Mouse (Mus musculus) forebrain, embryonic 12.5 days (tissue): ENCODE results near the gene Gm21887. TPM values are rescaled to one million over a fixed set of nuclear protein-coding genes. Genes with fewer than 3 reads are reported as not detected.
"Not testable (repeated sequence)": the region's sequence is repeated elsewhere in the genome, so short reads cannot be mapped to it uniquely, and the experiment has no call there.

ENCODE experiments used
- ATAC-seq: fragments of 200-750 bp; cut with Nextera tagmentation; 2 replicates; pipeline ENCODE4 v1.8.0; 2017; ENCODE audit warnings: moderate TSS enrichment; ENCODE audit not compliant: low FRiP score
- H3K27ac ChIP-seq: fragments of 300-500 bp; sonication (generic); 2 replicates; pipeline ENCODE4 v1.5.1; 2016; ENCODE audit warnings: mild to moderate bottlenecking
- H3K27me3 ChIP-seq: fragments of 300-500 bp; sonication (generic); 2 replicates; pipeline ENCODE4 v1.6.1; 2016; ENCODE audit warnings: mild to moderate bottlenecking
- H3K36me3 ChIP-seq: fragments of 300-500 bp; sonication (generic); replicated peaks from 2 replicates; pipeline ENCODE4 v1.6.1; 2016; ENCODE audit warnings: mild to moderate bottlenecking
- H3K4me1 ChIP-seq: fragments of 300-500 bp; sonication (generic); 2 replicates; pipeline ENCODE4 v1.6.1; 2016
- H3K4me2 ChIP-seq: fragments of 300-500 bp; sonication (generic); 2 replicates; pipeline ENCODE4 v1.6.1; 2016; ENCODE audit warnings: mild to moderate bottlenecking, moderate library complexity
- H3K4me3 ChIP-seq: fragments of 300-500 bp; sonication (generic); replicated peaks from 2 replicates; pipeline ENCODE4 v1.5.1; 2016; ENCODE audit warnings: mild to moderate bottlenecking
- H3K9ac ChIP-seq: fragments of 300-500 bp; sonication (generic); 2 replicates; pipeline ENCODE4 v1.6.1; 2016; ENCODE audit warnings: mild to moderate bottlenecking
- H3K9me3 ChIP-seq: fragments of 300-500 bp; sonication (generic); 2 replicates; pipeline ENCODE4 v1.6.1; 2016
- WGBS: fragments of 180-500 bp; shearing (Covaris S2); methylation state at CpG from one replicate; pipeline ENCODE4 v1.1.7; 2016; 5-methylcytosine and 5-hydroxymethylcytosine counted together
- polyA plus RNA-seq: library from polyadenylated mRNA; unstranded; fragments of >200 nt; fragmentation: Nextera tagmentation; extraction: Ambion mirVana; gene quantifications from 2 replicates; pipeline ENCODE4 v1.2.1, GENCODE M21; 2016

Gene Gm21887
- polyA plus RNA-seq, 1 experiment from 2014 or later: 181 TPM

DNA sequence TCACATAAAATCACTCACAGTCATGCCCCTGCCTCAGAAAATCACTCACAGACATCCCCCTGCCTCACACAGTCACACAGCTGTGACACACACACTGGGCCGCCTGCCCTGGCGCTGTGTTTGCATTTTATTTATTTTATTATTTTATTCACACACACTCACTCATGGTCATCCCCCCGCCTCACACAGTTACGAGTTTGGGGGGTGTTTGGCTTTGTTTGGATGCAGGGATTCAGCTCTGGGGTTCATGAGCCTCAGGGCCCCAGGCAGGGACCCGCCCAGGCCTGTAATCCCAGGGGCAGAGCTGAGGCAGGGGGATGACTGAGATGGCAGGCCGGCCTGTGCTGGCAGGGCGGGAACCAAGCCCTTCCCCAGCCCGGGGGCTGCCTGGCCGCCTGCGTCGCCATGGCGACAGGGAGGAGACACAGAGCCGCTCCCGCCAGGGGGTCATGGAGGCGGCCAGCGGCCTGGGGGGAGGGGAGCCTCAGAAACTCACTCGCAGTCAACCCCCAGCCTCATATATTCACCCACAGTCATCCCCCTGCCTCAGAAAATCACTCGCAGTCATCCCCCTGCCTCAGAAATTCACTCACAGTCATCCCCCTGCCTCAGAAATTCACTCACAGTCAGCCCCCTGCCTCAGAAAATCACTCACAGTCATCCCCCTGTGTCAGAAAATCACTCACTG is 6.8 kb upstream of the Gm21887 start:
- Histone ChIP-seq H3K4me1 (peaks cover 14% of the 10 kb centered on the region), H3K9me3 (peaks cover 19% of the 10 kb centered on the region)
- not testable (repeated sequence) for H3K4me3 ChIP-seq, H3K9ac ChIP-seq, H3K27ac ChIP-seq, H3K36me3 ChIP-seq, H3K27me3 ChIP-seq, H3K4me2 ChIP-seq
- peak; percentile 56; the same call in 1 of the 2 replicates for ATAC-seq
- 36% methylated on average over 12 of the region's 18 CpGs for WGBS

- Histone ChIP-seq H3K4me1 (peaks cover 22% of the 10 kb centered on the region), H3K9me3 (peaks cover 27% of the 10 kb centered on the region)
- H3K4me2 ChIP-seq, H3K9ac ChIP-seq, H3K4me3 ChIP-seq, H3K27ac ChIP-seq, ATAC-seq, H3K27me3 ChIP-seq, H3K36me3 ChIP-seq: not testable (repeated sequence)
- 24% methylated on average over 1 of the region's 1 CpGs for WGBS
Observed at GRCm38 (mm10) chrX:170003536-170003935, 5.9 kb upstream of the Gm21887 start.

DNA sequence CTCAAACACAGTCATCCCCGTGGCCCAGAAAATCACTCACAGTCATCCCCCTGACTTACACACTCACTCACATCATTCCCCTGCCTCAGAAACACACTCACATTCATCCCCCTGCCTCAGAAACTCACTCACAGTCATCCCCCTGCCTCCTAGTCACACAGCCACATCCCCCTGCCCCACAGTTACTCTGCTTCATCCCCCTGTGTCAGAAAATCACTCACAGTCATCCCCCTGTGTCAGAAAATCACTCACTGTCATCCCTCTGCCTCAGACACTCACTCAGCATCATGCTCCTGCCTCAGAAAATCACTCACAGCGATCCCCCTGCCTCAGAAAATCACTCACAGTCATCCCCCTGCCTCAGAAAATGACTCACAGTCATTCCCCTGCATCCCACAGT is 5.2 kb upstream of the Gm21887 start:
- H3K27ac ChIP-seq: peak overlapping the region; percentile 5; the same call in 1 of the 2 replicates
- not testable (repeated sequence) for H3K36me3 ChIP-seq, H3K4me3 ChIP-seq, H3K4me2 ChIP-seq, H3K27me3 ChIP-seq, ATAC-seq, H3K9ac ChIP-seq
- WGBS: 49% methylated on average over 2 of the region's 2 CpGs
- H3K4me1 ChIP-seq: peaks cover 25% of the 10 kb centered on the region
- H3K9me3 ChIP-seq: peaks cover 32% of the 10 kb centered on the region

GRCm38 (mm10) chrX:170004793-170005192 is 4.7 kb upstream of the Gm21887 start:
- H3K27me3 ChIP-seq, H3K9ac ChIP-seq, H3K4me2 ChIP-seq, H3K36me3 ChIP-seq, H3K27ac ChIP-seq, H3K4me3 ChIP-seq, ATAC-seq: not testable (repeated sequence)
- H3K9me3 ChIP-seq: peaks cover 38% of the 10 kb centered on the region
- H3K4me1 ChIP-seq: peaks cover 25% of the 10 kb centered on the region
- WGBS: 23% methylated on average over 5 of the region's 5 CpGs

DNA sequence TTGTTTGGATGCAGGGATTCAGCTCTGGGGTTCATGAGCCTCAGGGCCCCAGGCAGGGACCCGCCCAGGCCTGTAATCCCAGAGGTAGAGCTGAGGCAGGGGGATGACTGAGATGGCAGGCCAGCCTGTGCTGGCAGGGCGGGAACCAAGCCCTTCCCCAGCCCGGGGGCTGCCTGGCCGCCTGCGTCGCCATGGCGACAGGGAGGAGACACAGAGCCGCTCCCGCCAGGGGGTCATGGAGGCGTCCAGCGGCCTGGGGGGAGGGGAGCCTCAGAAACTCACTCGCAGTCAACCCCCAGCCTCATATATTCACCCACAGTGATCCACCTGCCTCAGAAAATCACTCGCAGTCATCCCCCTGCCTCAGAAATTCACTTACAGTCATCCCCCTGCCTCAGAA is 4.3 kb upstream of the Gm21887 start:
- not testable (repeated sequence) for H3K4me3 ChIP-seq, H3K4me2 ChIP-seq, ATAC-seq, H3K36me3 ChIP-seq, H3K27ac ChIP-seq, H3K27me3 ChIP-seq, H3K9ac ChIP-seq
- WGBS: 15% methylated on average over 13 of the region's 13 CpGs
- Histone ChIP-seq H3K9me3 (peaks cover 40% of the 10 kb centered on the region), H3K4me1 (peaks cover 25% of the 10 kb centered on the region)

DNA sequence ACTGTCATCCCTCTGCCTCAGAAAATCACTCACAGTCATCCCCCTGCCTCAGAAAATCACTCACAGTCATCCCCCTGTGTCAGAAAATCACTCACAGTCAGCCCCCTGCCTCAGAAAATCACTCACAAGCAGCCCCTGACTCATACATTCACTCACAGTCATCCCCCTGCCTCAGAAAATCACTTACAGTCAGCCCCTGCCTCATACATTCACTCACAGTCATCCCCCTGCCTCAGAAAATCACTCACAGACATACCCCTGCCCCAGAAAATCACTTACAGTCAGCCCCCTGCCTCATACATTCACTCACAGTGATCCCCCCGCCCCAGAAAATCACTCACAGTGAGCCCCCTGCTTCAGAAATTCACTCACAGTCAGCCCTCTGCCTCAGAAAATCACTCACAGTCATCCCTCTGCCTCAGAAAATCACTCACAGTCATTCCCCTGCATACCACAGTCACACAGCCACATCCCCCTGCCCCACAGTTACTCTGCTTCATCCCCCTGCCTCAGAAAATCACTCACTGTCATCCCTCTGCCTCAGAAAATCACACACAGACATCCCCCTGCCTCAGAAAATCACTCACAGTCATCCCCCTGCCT is 3.7 kb upstream of the Gm21887 start:
- not testable (repeated sequence) for H3K27ac ChIP-seq

GRCm38 (mm10) chrX:170006694-170007247 is 2.7 kb upstream of the Gm21887 start:
- not testable (repeated sequence) for H3K4me2 ChIP-seq, ATAC-seq, H3K9ac ChIP-seq, H3K27me3 ChIP-seq, H3K4me3 ChIP-seq
- H3K27ac ChIP-seq: peak overlapping the region; percentile 1; the same call in 1 of the 2 replicates
- peaks cover 10% of the 10 kb centered on the region for H3K36me3 ChIP-seq
- 42% methylated on average over 3 of the region's 3 CpGs for WGBS
- H3K4me1 ChIP-seq: peaks cover 26% of the 10 kb centered on the region
- H3K9me3 ChIP-seq: peaks cover 45% of the 10 kb centered on the region

More for the DNA sequence above, 3.7 kb upstream of the Gm21887 start:
- H3K27me3 ChIP-seq, ATAC-seq, H3K9ac ChIP-seq, H3K36me3 ChIP-seq, H3K4me3 ChIP-seq, H3K4me2 ChIP-seq: not testable (repeated sequence)
- Histone ChIP-seq H3K4me1 (peaks cover 29% of the 10 kb centered on the region), H3K9me3 (peaks cover 42% of the 10 kb centered on the region)
- 34% methylated on average over 1 of the region's 1 CpGs for WGBS

- WGBS: 43% methylated on average over 2 of the region's 2 CpGs
- not testable (repeated sequence) for H3K9ac ChIP-seq, ATAC-seq, H3K27me3 ChIP-seq, H3K4me3 ChIP-seq, H3K4me2 ChIP-seq
- Histone ChIP-seq H3K27ac (peak overlapping the region; percentile 47), H3K9me3 (peaks cover 45% of the 10 kb centered on the region), H3K36me3 (peaks cover 10% of the 10 kb centered on the region), H3K4me1 (peaks cover 26% of the 10 kb centered on the region)
Observed at GRCm38 (mm10) chrX:170007375-170008178, 1.9 kb upstream of the Gm21887 start.

- H3K27ac ChIP-seq, H3K9ac ChIP-seq, H3K4me3 ChIP-seq, H3K27me3 ChIP-seq, H3K4me2 ChIP-seq, ATAC-seq: not testable (repeated sequence)
- H3K9me3 ChIP-seq: peaks cover 45% of the 10 kb centered on the region
- peaks cover 10% of the 10 kb centered on the region for H3K36me3 ChIP-seq
- H3K4me1 ChIP-seq: peaks cover 26% of the 10 kb centered on the region
Observed at GRCm38 (mm10) chrX:170008179-170008467, 1.3 kb upstream of the Gm21887 start.

DNA sequence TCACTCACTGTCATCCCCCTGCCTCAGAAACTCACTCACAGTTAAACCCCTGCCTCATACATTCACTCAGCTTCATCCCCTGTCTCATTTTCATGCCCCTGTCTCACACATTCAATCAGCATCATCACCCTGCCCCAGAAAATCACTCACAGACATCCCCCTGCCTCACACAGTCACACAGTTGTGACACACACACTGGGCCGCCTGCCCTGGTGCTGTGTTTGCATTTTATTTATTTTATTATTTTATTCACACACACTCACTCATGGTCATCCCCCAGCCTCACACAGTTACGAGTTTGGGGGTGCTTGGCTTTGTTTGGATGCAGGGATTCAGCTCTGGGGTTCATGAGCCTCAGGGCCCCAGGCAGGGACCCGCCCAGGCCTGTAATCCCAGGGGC is 875 bp upstream of the Gm21887 start:
- peaks cover 26% of the 10 kb centered on the region for H3K4me1 ChIP-seq
- H3K27me3 ChIP-seq, H3K9ac ChIP-seq, H3K27ac ChIP-seq, ATAC-seq, H3K4me3 ChIP-seq: not testable (repeated sequence)
- H3K36me3 ChIP-seq: peaks cover 10% of the 10 kb centered on the region
- WGBS: 28% methylated on average over 3 of the region's 3 CpGs
- peak overlapping the region; percentile 6; the same call in 1 of the 2 replicates for H3K4me2 ChIP-seq
- peaks cover 45% of the 10 kb centered on the region for H3K9me3 ChIP-seq

DNA sequence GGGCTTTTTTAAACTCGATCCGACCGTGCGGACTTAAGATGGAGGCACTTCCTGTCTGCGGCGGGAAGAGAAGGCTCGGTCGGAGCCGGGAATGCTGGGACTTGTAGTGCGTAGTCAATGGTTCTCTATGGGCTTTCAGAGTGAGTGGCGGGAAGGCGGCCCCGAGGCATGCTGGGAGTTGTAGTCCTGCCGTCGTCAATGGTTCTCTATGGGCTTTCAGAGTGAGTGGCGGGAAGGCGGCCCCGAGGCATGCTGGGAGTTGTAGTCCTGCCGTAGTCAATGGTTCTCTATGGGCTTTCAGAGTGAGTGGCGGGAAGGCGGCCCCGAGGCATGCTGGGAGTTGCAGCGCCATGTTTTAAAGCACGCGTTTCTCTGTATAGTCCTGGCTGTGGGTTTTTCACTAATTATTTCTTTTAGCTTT is 352 bp downstream of the Gm21887 start:
- H3K4me2 ChIP-seq, H3K27me3 ChIP-seq: not testable (repeated sequence)
- Histone ChIP-seq H3K9ac (peak overlapping the region; percentile 71), H3K4me3 (peak overlapping the region; percentile 47), H3K27ac (peak overlapping the region; percentile 79), H3K9me3 (peaks cover 40% of the 10 kb centered on the region), H3K36me3 (peaks cover 10% of the 10 kb centered on the region), H3K4me1 (peaks cover 22% of the 10 kb centered on the region)
- WGBS: 57% methylated on average over 25 of the region's 25 CpGs
- ATAC-seq: peak; percentile 97
